Mouse (Mus musculus): Measurements from ENCODE around the gene Ipo7.

- no peak for TF ChIP-seq POLR2A (IDR thresholded peaks at IDR 0.05; ENCODE audit: borderline replicate concordance, low read depth, low read length)
- TF ChIP-seq CTCF (IDR thresholded peaks at IDR 0.05; ENCODE audit: low read depth, low read length) = no peak
Measured at GRCm38 (mm10) chr7:110026594-110026993, 8.5 kb downstream of the Ipo7 start.

All from bone marrow macrophage, adult 2 months (primary cell).